Mouse (Mus musculus) kidney, embryonic 14.5 days (tissue): ENCODE measurements around the gene Tom1l2. TPM values are rescaled to one million over a fixed set of nuclear protein-coding genes. Genes with fewer than 3 reads are reported as not detected.

Experiments used
- ATAC-seq: fragments of 200-750 bp; cut with Nextera tagmentation; 2 replicates; pipeline ENCODE4 v1.8.0; 2017; ENCODE audit warnings: moderate number of reproducible peaks, mild to moderate bottlenecking, moderate TSS enrichment, moderate library complexity; ENCODE audit not compliant: low FRiP score, low TSS enrichment
- H3K27ac ChIP-seq: fragments of 300-500 bp; sonication (generic); 2 replicates; pipeline ENCODE4 v1.5.1; 2014; ENCODE audit warnings: low read depth, mild to moderate bottlenecking, low read length, moderate library complexity, mixed read lengths
- H3K27me3 ChIP-seq: fragments of 300-500 bp; sonication (generic); 2 replicates; pipeline ENCODE4 v1.6.1; 2014; ENCODE audit warnings: mild to moderate bottlenecking, low read length; ENCODE audit not compliant: control insufficient read depth, insufficient read depth
- H3K36me3 ChIP-seq: fragments of 300-500 bp; sonication (generic); 2 replicates; pipeline ENCODE4 v1.6.1; 2014; ENCODE audit warnings: low read length, mixed read lengths; ENCODE audit not compliant: control insufficient read depth, insufficient read depth
- H3K4me1 ChIP-seq: fragments of 300-500 bp; sonication (generic); 2 replicates; pipeline ENCODE4 v1.6.1; 2014; ENCODE audit warnings: low read length, mixed read lengths; ENCODE audit not compliant: control insufficient read depth, insufficient read depth
- H3K4me2 ChIP-seq: fragments of 300-500 bp; sonication (generic); replicated peaks from 2 replicates; pipeline ENCODE4 v1.6.1; 2014; ENCODE audit warnings: low read depth, mild to moderate bottlenecking, low read length
- H3K4me3 ChIP-seq: fragments of 300-500 bp; sonication (generic); 2 replicates; pipeline ENCODE4 v1.5.1; 2014; ENCODE audit warnings: mild to moderate bottlenecking, low read length
- H3K9ac ChIP-seq: fragments of 300-500 bp; sonication (generic); 2 replicates; pipeline ENCODE4 v1.6.1; 2014; ENCODE audit warnings: low read depth, mild to moderate bottlenecking, low read length, moderate library complexity
- H3K9me3 ChIP-seq: fragments of 300-500 bp; sonication (generic); 2 replicates; pipeline ENCODE4 v1.6.1; 2016; ENCODE audit warnings: low read length; ENCODE audit not compliant: control insufficient read depth
- WGBS: fragments of 180-500 bp; shearing (Covaris S2); extraction: QIAGEN DNeasy Blood & Tissue Kit; methylation state at CpG from one replicate; pipeline ENCODE4 v1.1.7; 2014; 5-methylcytosine and 5-hydroxymethylcytosine counted together
- polyA plus RNA-seq: library from polyadenylated mRNA; unstranded; fragments of >200 nt; fragmentation: Nextera tagmentation; extraction: Ambion mirVana; gene quantifications from 2 replicates; pipeline ENCODE4 v1.2.1, GENCODE M21; 2014

Gene Tom1l2
- polyA plus RNA-seq, 1 experiment from 2014 or later = 19.3 TPM

GRCm38 (mm10) chr11:60231326-60231725 is 121.4 kb downstream of the Tom1l2 start:
- H3K27me3 ChIP-seq = no peaks in the 10 kb centered on the region
- 75% methylated on average over 3 of the region's 3 CpGs for WGBS
- H3K4me2 ChIP-seq = no peak overlapping the region
- H3K27ac ChIP-seq = no peak overlapping the region
- H3K4me3 ChIP-seq = no peak overlapping the region
- H3K4me1 ChIP-seq = peaks cover 12% of the 10 kb centered on the region; the same call in 1 of the 2 replicates
- H3K36me3 ChIP-seq = no peaks in the 10 kb centered on the region
- no peaks in the 10 kb centered on the region for H3K9me3 ChIP-seq
- no peak for ATAC-seq
- H3K9ac ChIP-seq = no peak overlapping the region

- no peak overlapping the region for H3K27ac ChIP-seq
- no peak overlapping the region for H3K9ac ChIP-seq
- no peak overlapping the region for H3K4me3 ChIP-seq
- no peak for ATAC-seq
- no peaks in the 10 kb centered on the region for H3K9me3 ChIP-seq
- H3K27me3 ChIP-seq = no peaks in the 10 kb centered on the region
- no peak overlapping the region for H3K4me2 ChIP-seq
- H3K36me3 ChIP-seq = no peaks in the 10 kb centered on the region
- 83% methylated on average over 7 of the region's 7 CpGs for WGBS
- peaks cover 12% of the 10 kb centered on the region; the same call in 1 of the 2 replicates for H3K4me1 ChIP-seq
These were observed 122.2 kb downstream of the Tom1l2 start for GRCm38 (mm10) chr11:60230512-60230911.

DNA sequence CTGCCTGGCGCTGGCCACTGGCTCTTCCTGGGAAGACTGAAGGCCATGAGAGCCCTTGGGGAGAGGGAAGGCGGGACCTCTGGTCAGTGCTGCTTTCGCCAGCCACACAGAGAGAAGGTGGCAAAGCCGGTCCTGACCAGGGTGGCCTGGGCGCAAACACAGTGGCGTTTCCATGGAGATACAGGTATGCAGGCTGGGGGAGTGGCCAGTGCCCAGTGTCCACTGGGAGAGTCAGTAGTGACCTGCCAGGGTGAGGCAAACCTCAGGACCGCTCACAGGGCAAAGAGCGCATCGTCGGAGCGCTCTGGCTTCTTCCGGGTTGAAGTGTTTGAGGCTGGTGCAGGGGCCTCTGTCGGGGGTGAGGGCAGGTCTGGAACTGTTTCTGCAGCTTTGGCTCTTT is 122.9 kb downstream of the Tom1l2 start:
- Histone ChIP-seq H3K4me2 (no peak overlapping the region), H3K9me3 (no peaks in the 10 kb centered on the region), H3K27ac (no peak overlapping the region)

GRCm38 (mm10) chr11:60228525-60228924 is 124.2 kb downstream of the Tom1l2 start:
- Histone ChIP-seq H3K27me3 (no peaks in the 10 kb centered on the region), H3K9me3 (no peaks in the 10 kb centered on the region), H3K4me1 (peaks cover 12% of the 10 kb centered on the region; the same call in 1 of the 2 replicates), H3K27ac (no peak overlapping the region), H3K9ac (no peak overlapping the region), H3K36me3 (no peaks in the 10 kb centered on the region), H3K4me3 (no peak overlapping the region), H3K4me2 (no peak overlapping the region)
- ATAC-seq = no peak
- 51% methylated on average over 3 of the region's 3 CpGs for WGBS

More for the DNA sequence above, 122.9 kb downstream of the Tom1l2 start:
- peaks cover 12% of the 10 kb centered on the region; the same call in 1 of the 2 replicates for H3K4me1 ChIP-seq
- 72% methylated on average over 13 of the region's 13 CpGs for WGBS
- no peaks in the 10 kb centered on the region for H3K36me3 ChIP-seq
- H3K4me3 ChIP-seq = no peak overlapping the region
- H3K27me3 ChIP-seq = no peaks in the 10 kb centered on the region
- no peak overlapping the region; the same call in 1 of the 2 replicates for H3K9ac ChIP-seq
- ATAC-seq = no peak; the same call in 1 of the 2 replicates

- Histone ChIP-seq H3K4me2 (no peak overlapping the region), H3K9ac (no peak overlapping the region), H3K4me1 (peaks cover 5% of the 10 kb centered on the region; the same call in 1 of the 2 replicates), H3K36me3 (no peaks in the 10 kb centered on the region), H3K4me3 (no peak overlapping the region), H3K9me3 (no peaks in the 10 kb centered on the region), H3K27ac (no peak overlapping the region), H3K27me3 (no peaks in the 10 kb centered on the region)
- ATAC-seq = no peak
- WGBS = 80% methylated on average over 1 of the region's 1 CpGs
These were observed 126.8 kb downstream of the Tom1l2 start for GRCm38 (mm10) chr11:60225874-60226273.

- no peaks in the 10 kb centered on the region for H3K36me3 ChIP-seq
- H3K4me3 ChIP-seq = no peak overlapping the region
- no peak overlapping the region for H3K4me2 ChIP-seq
- no peak overlapping the region for H3K9ac ChIP-seq
- ATAC-seq = no peak
- no peak overlapping the region for H3K27ac ChIP-seq
- peaks cover 4% of the 10 kb centered on the region for H3K4me1 ChIP-seq
- H3K9me3 ChIP-seq = no peaks in the 10 kb centered on the region
- WGBS = 58% methylated on average over 4 of the region's 4 CpGs
- no peaks in the 10 kb centered on the region for H3K27me3 ChIP-seq
These were observed 128.0 kb downstream of the Tom1l2 start for GRCm38 (mm10) chr11:60224676-60225075.

DNA sequence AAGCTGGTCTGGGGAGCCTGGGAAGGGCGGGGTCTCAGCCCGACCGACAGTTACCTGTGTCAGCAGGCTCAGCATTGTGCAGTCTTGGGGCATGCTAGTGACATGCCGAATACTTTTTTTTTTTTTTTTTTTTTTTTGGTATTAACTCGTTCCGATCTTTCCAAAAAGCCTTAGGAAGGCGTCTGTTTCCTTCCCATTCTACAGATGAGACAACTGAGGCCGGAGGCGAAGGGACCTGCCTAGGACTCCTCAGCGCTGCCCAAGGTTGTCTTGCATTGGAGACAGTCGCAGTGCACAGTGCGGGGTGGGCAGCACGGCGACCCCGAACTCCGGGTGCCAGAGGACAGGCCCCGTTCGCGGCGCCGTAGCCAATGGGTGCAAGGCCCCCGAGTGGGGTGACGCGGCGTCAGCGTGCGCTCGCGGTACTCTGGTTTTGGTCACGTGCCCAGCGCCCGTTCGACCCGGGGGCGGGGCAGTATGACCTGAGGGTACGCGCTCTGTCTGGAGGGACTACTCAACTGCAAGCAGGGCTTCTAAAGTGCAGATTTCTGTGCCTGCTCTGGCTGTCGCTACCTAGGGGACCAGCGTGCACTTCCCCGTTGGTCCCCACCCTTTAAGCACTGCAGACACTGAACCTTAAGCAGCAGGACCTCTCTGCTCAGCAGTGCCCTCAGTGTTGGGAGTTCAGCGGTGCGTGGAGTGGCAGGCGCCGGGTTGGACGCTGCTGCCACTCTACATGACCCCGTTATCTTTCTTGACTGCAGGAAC is 130.1 kb downstream of the Tom1l2 start, which contains the start of gene Srebf1:
TSS of gene Srebf1 (minus strand) at position 113 of the 768 bp plus-strand sequence.
- Histone ChIP-seq H3K4me1 (peaks cover 11% of the 10 kb centered on the region), H3K4me3 (peak within 1 kb of the TSS; percentile 34), H3K9me3 (no peaks in the 10 kb centered on the region), H3K4me2 (peak within 1 kb of the TSS; percentile 68), H3K27me3 (no peaks in the 10 kb centered on the region), H3K36me3 (peaks cover 3% of the 10 kb centered on the region; the same call in 1 of the 2 replicates), H3K9ac (peak within 1 kb of the TSS; percentile 32), H3K27ac (peak within 1 kb of the TSS; percentile 49; the same call in 1 of the 2 replicates)
- 6% methylated on average over 46 of the region's 46 CpGs for WGBS
- ATAC-seq = peak; percentile 60

GRCm38 (mm10) chr11:60222085-60222468 is 130.6 kb downstream of the Tom1l2 start:
- peak overlapping the region; percentile 34 for H3K4me3 ChIP-seq
- peaks cover 3% of the 10 kb centered on the region; the same call in 1 of the 2 replicates for H3K36me3 ChIP-seq
- no peak overlapping the region for H3K27ac ChIP-seq
- WGBS = 57% methylated on average over 3 of the region's 3 CpGs
- H3K4me2 ChIP-seq = peak overlapping the region; percentile 68
- ATAC-seq = no peak
- H3K9me3 ChIP-seq = no peaks in the 10 kb centered on the region
- H3K9ac ChIP-seq = peak overlapping the region; percentile 32; the same call in 1 of the 2 replicates
- H3K4me1 ChIP-seq = peaks cover 13% of the 10 kb centered on the region
- no peaks in the 10 kb centered on the region for H3K27me3 ChIP-seq

- WGBS = 83% methylated on average over 6 of the region's 6 CpGs
- Histone ChIP-seq H3K9ac (no peak overlapping the region; the same call in 1 of the 2 replicates), H3K4me2 (no peak overlapping the region), H3K9me3 (no peaks in the 10 kb centered on the region), H3K4me3 (no peak overlapping the region), H3K4me1 (peaks cover 16% of the 10 kb centered on the region), H3K36me3 (peaks cover 3% of the 10 kb centered on the region; the same call in 1 of the 2 replicates), H3K27me3 (no peaks in the 10 kb centered on the region), H3K27ac (no peak overlapping the region)
- no peak for ATAC-seq
These were observed 131.3 kb downstream of the Tom1l2 start for GRCm38 (mm10) chr11:60221425-60221824.
